Comparison of ENCODE assay signal across 7 mouse cellular contexts in the genomic region with DNA sequence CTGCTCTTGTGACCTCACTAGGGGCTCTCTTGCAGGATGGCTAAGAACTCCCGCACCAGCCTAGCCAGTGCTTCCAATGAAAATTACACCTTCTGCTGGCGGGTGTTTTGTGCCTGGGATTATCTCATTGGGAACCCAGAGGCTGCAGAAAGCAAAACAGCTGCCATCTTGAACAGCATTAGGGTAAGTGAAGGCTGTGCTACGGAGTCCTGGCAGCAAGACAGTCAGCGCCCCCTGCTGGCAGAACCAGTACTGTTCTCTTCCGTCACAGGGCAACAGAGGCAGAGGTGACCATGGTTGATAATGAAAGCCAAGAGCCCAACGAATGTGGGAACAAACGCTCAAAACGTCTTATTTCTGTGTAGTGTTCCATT. TPM values are rescaled to one million over a fixed set of nuclear protein-coding genes. Genes with fewer than 3 reads are reported as not detected.
DNase-seq lines count a peak whose midpoint lies in the region; ATAC-seq and TF ChIP-seq lines count a peak whose summit lies in the region.

No protein-coding gene starts in this region.

- peak; percentile 62 for ATAC-seq in activated CD4-positive, CD25-positive, alpha-beta regulatory T cell, adult 4 months
- ATAC-seq in common myeloid progenitor, adult 5-6 weeks (replicated peaks; ENCODE audit: low read depth, poor library complexity, severe bottlenecking) = peak; percentile 84
- peak; percentile 43 for ATAC-seq in liver, postnatal 0 days

- no peaks in the 10 kb centered on the region for H3K9me3 ChIP-seq in liver, postnatal 0 days (ENCODE audit: low read length)

- H3K4me1 ChIP-seq in liver, postnatal 0 days (ENCODE audit: insufficient read depth) = no peaks in the 10 kb centered on the region

- 47% methylated on average over 8 of the region's 8 CpGs for WGBS in liver, postnatal 0 days (ENCODE audit: insufficient replicate concordance)

- peak; percentile 83 for TF ChIP-seq CTCF in liver, postnatal 0 days (IDR thresholded peaks at IDR 0.05; ENCODE audit: low read depth)

- H3K27me3 ChIP-seq in liver, postnatal 0 days (ENCODE audit: insufficient read depth, low read length) = no peaks in the 10 kb centered on the region

- peak; percentile 56 for DNase-seq in ovary, postnatal 36 days (ENCODE audit: low spot score)
- DNase-seq in ovary, postnatal 10 days (ENCODE audit: low spot score) = no peak
- DNase-seq in heart, postnatal 4 days = peak; percentile 61
- peak; percentile 79 for DNase-seq in liver, postnatal 0 days
- peak; percentile 38 for DNase-seq in skeletal muscle tissue, adult 2 months (ENCODE audit: low read depth, low spot score)

- no peak for TF ChIP-seq EP300 in liver, postnatal 0 days (IDR thresholded peaks at IDR 0.05; ENCODE audit: low read depth)

- H3K27ac ChIP-seq in liver, postnatal 0 days (ENCODE audit: low read depth) = no peak overlapping the region

- no peak overlapping the region for H3K4me3 ChIP-seq in liver, postnatal 0 days (ENCODE audit: low read depth, low read length)

- H3K9ac ChIP-seq in liver, postnatal 0 days (replicated peaks) = no peak overlapping the region

- no peak overlapping the region for H3K4me2 ChIP-seq in liver, postnatal 0 days (ENCODE audit: low read depth, low read length)

- H3K36me3 ChIP-seq in liver, postnatal 0 days (replicated peaks; ENCODE audit: insufficient read depth, low read length) = no peaks in the 10 kb centered on the region

RNA-seq across cellular contexts. Expression of gene Tmc3, which starts 15.2 kb away (rescaled TPM):
- polyA plus RNA-seq in activated CD4-positive, CD25-positive, alpha-beta regulatory T cell, adult 4 months (2017; shearing (Covaris generic)) = under 1 TPM; 0.46 to 0.97 TPM
- 0.69 TPM in 1 of 2 replicates, not detected in the other for total RNA-seq in common myeloid progenitor, adult 5-6 weeks (2017)
- 1 to 10 TPM; 2.3 to 2.4 TPM for total RNA-seq in heart, postnatal 4 days (2021)
- polyA plus RNA-seq in liver, postnatal 0 days (2015; fragmentation: Nextera tagmentation; extraction: Ambion mirVana) = 0.09 and 0.21 TPM in 2 replicates

RNA-seq across cellular contexts. Expression of gene Stard5, which starts 31.9 kb away (rescaled TPM):
- polyA plus RNA-seq in activated CD4-positive, CD25-positive, alpha-beta regulatory T cell, adult 4 months (2017; shearing (Covaris generic)) = 10 to 100 TPM; 28.6 to 36.1 TPM
- 5.8 and 6.1 TPM in 2 replicates for total RNA-seq in common myeloid progenitor, adult 5-6 weeks (2017)
- 10 to 100 TPM; 27.5 to 28.8 TPM for total RNA-seq in heart, postnatal 4 days (2021)
- 61.4 and 63.2 TPM in 2 replicates for polyA plus RNA-seq in liver, postnatal 0 days (2015; fragmentation: Nextera tagmentation; extraction: Ambion mirVana)
